8 mouse cellular contexts compared by ENCODE assay signal in the genomic region with DNA sequence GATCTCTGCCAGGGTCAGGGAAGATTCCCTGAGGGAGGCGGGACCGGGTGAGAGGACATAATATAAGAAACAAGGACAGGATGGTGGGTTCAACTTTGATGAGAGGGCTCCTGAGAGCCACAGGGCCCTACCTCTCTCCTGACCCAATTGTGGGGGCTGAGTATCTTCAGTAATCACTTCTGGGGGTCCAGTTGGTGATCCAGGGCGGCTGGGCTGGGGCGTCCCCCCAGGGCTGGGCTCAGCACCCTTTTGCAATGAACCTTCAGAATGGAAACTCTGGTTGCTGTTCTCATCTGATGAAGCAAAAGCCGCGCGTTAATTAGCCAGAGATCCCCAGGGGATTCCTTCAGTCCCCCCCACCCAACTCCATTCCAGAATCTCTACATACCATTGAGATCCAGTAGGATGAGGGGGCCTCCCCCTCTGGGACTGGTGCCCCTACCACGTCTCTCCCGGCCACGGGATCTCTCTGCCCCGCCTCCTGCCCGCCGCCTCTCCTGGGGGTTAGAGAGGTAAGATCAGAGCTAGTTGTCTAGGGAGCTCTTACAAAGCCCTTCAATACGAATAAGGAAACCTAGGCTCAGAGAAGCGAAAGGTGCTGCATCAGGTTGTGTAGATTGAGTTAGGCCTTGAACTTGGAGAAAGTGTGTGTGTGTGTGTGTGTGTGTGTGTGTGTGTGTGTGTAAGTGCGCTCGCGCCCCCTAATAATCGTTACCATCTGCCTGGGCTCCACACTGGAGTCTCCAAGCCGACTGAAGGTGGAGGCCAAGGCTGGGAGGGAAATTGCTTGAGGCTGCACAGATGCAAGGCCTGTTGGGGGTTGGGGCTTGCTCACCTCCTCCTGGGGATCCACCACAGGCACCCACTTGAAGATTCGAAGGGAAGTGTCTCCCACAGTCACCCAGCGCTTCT. TPM values are rescaled to one million over a fixed set of nuclear protein-coding genes. Genes with fewer than 3 reads are reported as not detected.
A peak's percentile ranks its signal among the peaks of the same experiment; 100 is the strongest.
DNase-seq lines count a peak whose midpoint lies in the region; ATAC-seq and TF ChIP-seq lines count a peak whose summit lies in the region.

No protein-coding gene starts in this region.

- peak overlapping the region; percentile 92 for H3K27ac ChIP-seq in layer of hippocampus, adult 2 months
- peak overlapping the region; percentile 97 for H3K27ac ChIP-seq in forebrain, embryonic 12.5 days
- peak overlapping the region; percentile 99 for H3K27ac ChIP-seq in limb, embryonic 12.5 days
- peak overlapping the region; percentile 71; the same call in 1 of the 2 replicates for H3K27ac ChIP-seq in olfactory bulb, adult 2 months (ENCODE audit: insufficient read depth, low read depth, low read length)

- TF ChIP-seq POLR2A in olfactory bulb, adult 2 months (IDR thresholded peaks at IDR 0.05; ENCODE audit: insufficient read depth, low read depth, low read length), result no peak

- intact Hi-C loops in gastrocnemius, postnatal 36 days (cut with DNase I), result no loop called here

- peaks cover 34% of the 10 kb centered on the region for H3K36me3 ChIP-seq in forebrain, embryonic 12.5 days (replicated peaks)
- peaks cover 44% of the 10 kb centered on the region for H3K36me3 ChIP-seq in limb, embryonic 12.5 days

- no peaks in the 10 kb centered on the region for H3K9me3 ChIP-seq in forebrain, embryonic 12.5 days
- H3K9me3 ChIP-seq in limb, embryonic 12.5 days, result no peaks in the 10 kb centered on the region

- H3K4me2 ChIP-seq in forebrain, embryonic 12.5 days, result peak overlapping the region; percentile 67
- peak overlapping the region; percentile 86 for H3K4me2 ChIP-seq in limb, embryonic 12.5 days

- peaks cover 29% of the 10 kb centered on the region for H3K4me1 ChIP-seq in forebrain, embryonic 12.5 days
- peaks cover 41% of the 10 kb centered on the region for H3K4me1 ChIP-seq in limb, embryonic 12.5 days (replicated peaks)
- peaks cover 15% of the 10 kb centered on the region for H3K4me1 ChIP-seq in olfactory bulb, adult 2 months (ENCODE audit: control insufficient read depth, insufficient read depth, low read length)

- no peak for TF ChIP-seq CTCF in layer of hippocampus, adult 2 months (conservative IDR thresholded peaks at IDR 0.05)
- no peak for TF ChIP-seq CTCF in olfactory bulb, adult 2 months (IDR thresholded peaks at IDR 0.05; ENCODE audit: insufficient read depth, low read depth, low read length)

- H3K4me3 ChIP-seq in layer of hippocampus, adult 2 months, result peak overlapping the region; percentile 84
- peak overlapping the region; percentile 81 for H3K4me3 ChIP-seq in forebrain, embryonic 12.5 days (replicated peaks)
- peak overlapping the region; percentile 79 for H3K4me3 ChIP-seq in limb, embryonic 12.5 days (replicated peaks)
- H3K4me3 ChIP-seq in olfactory bulb, adult 2 months (ENCODE audit: insufficient read depth, low read depth, low read length), result peak overlapping the region; percentile 98

- 24% methylated on average over 22 of the region's 22 CpGs for WGBS in forebrain, embryonic 12.5 days
- WGBS in limb, embryonic 12.5 days, result 13% methylated on average over 22 of the region's 22 CpGs
- 41% methylated on average over 22 of the region's 22 CpGs for WGBS in olfactory bulb, adult 2 months

- H3K9ac ChIP-seq in forebrain, embryonic 12.5 days, result peak overlapping the region; percentile 89
- peak overlapping the region; percentile 90 for H3K9ac ChIP-seq in limb, embryonic 12.5 days (replicated peaks)

- H3K27me3 ChIP-seq in forebrain, embryonic 12.5 days, result no peaks in the 10 kb centered on the region
- no peaks in the 10 kb centered on the region for H3K27me3 ChIP-seq in limb, embryonic 12.5 days

- no peak for DNase-seq in layer of hippocampus, adult 2 months (ENCODE audit: low spot score in 2 of 2)
- DNase-seq in layer of hippocampus, adult 9-10 months (ENCODE audit: low spot score), result no peak
- peak; percentile 30 for DNase-seq in adrenal gland, postnatal 25 days
- DNase-seq in gastrocnemius, postnatal 36 days, result no peak
- no peak for DNase-seq in natural killer cell, adult 2 months (ENCODE audit: low spot score in 2 of 2)

- no peak for ATAC-seq in forebrain, embryonic 12.5 days (ENCODE audit: low FRiP score)
- ATAC-seq in limb, embryonic 12.5 days (ENCODE audit: insufficient number of reproducible peaks, insufficient read depth, low FRiP score, low TSS enrichment, low read depth), result no peak

RNA-seq across cellular contexts. Expression of a gene that starts 1.4 kb away (rescaled TPM):
- total RNA-seq in layer of hippocampus, adult 2 months (2021), result 10 to 100 TPM; 20.1 to 26.6 TPM
- total RNA-seq in adrenal gland, postnatal 25 days (2021), result 64.9 and 114 TPM in 2 replicates
- polyA plus RNA-seq in forebrain, embryonic 12.5 days (2016; fragmentation: Nextera tagmentation; extraction: Ambion mirVana), result 57.4 and 72.6 TPM in 2 replicates
- 120 and 127 TPM in 2 replicates for polyA plus RNA-seq in limb, embryonic 12.5 days (2016; fragmentation: Nextera tagmentation; extraction: Ambion mirVana)
- polyA plus RNA-seq in olfactory bulb, adult 2 months (2012; ENCODE audit: insufficient read depth, insufficient read length, low replicate concordance, missing spikeins), result not detected in 2 replicates
- 10 to 100 TPM; 33.7 to 35.3 TPM for total RNA-seq in gastrocnemius, postnatal 36 days (2021)

RNA-seq across cellular contexts. Expression of a gene that starts 5.2 kb away (rescaled TPM):
- total RNA-seq in layer of hippocampus, adult 2 months (2021), result 1 to 10 TPM; 1.9 to 3.1 TPM
- 2.5 and 2.6 TPM in 2 replicates for total RNA-seq in adrenal gland, postnatal 25 days (2021)
- 6.7 and 8.3 TPM in 2 replicates for polyA plus RNA-seq in forebrain, embryonic 12.5 days (2016; fragmentation: Nextera tagmentation; extraction: Ambion mirVana)
- polyA plus RNA-seq in limb, embryonic 12.5 days (2016; fragmentation: Nextera tagmentation; extraction: Ambion mirVana), result 29.3 and 30.0 TPM in 2 replicates
- not detected in 2 replicates for polyA plus RNA-seq in olfactory bulb, adult 2 months (2012; ENCODE audit: insufficient read depth, insufficient read length, low replicate concordance, missing spikeins)
- total RNA-seq in gastrocnemius, postnatal 36 days (2021), result 10 to 100 TPM; 14.6 to 18.7 TPM

RNA-seq across cellular contexts. Expression of a gene that starts 24.7 kb away (rescaled TPM):
- total RNA-seq in layer of hippocampus, adult 2 months (2021), result not detected
- not detected in 2 replicates for total RNA-seq in adrenal gland, postnatal 25 days (2021)
- 0.40 and 0.42 TPM in 2 replicates for polyA plus RNA-seq in forebrain, embryonic 12.5 days (2016; fragmentation: Nextera tagmentation; extraction: Ambion mirVana)
- 0.36 and 0.60 TPM in 2 replicates for polyA plus RNA-seq in limb, embryonic 12.5 days (2016; fragmentation: Nextera tagmentation; extraction: Ambion mirVana)
- not detected in 2 replicates for polyA plus RNA-seq in olfactory bulb, adult 2 months (2012; ENCODE audit: insufficient read depth, insufficient read length, low replicate concordance, missing spikeins)
- not detected for total RNA-seq in gastrocnemius, postnatal 36 days (2021)

RNA-seq across cellular contexts. Expression of a gene that starts 37.0 kb away (rescaled TPM):
- total RNA-seq in layer of hippocampus, adult 2 months (2021), result 10 to 100 TPM; 53.8 to 59.7 TPM
- 18.3 and 18.5 TPM in 2 replicates for total RNA-seq in adrenal gland, postnatal 25 days (2021)
- 9.0 and 10.3 TPM in 2 replicates for polyA plus RNA-seq in forebrain, embryonic 12.5 days (2016; fragmentation: Nextera tagmentation; extraction: Ambion mirVana)
- 9.0 and 10.5 TPM in 2 replicates for polyA plus RNA-seq in limb, embryonic 12.5 days (2016; fragmentation: Nextera tagmentation; extraction: Ambion mirVana)
- not detected in 2 replicates for polyA plus RNA-seq in olfactory bulb, adult 2 months (2012; ENCODE audit: insufficient read depth, insufficient read length, low replicate concordance, missing spikeins)
- total RNA-seq in gastrocnemius, postnatal 36 days (2021), result 1 to 10 TPM; 1.9 to 2.5 TPM
